Mouse (Mus musculus) 416B (cell line): ENCODE measurements around the gene Cep83.

Experiments
- DNase-seq: peaks from one replicate; pipeline ENCODE4 v3.0.0; 2011; ENCODE audit warnings: low read depth

Cep83 gene

GRCm38 (mm10) chr10:94827325-94827724, 138.9 kb downstream of the Cep83 start:
- DNase-seq: no peak

GRCm38 (mm10) chr10:94827890-94828733, 139.7 kb downstream of the Cep83 start:
- peak; percentile 64 for DNase-seq

GRCm38 (mm10) chr10:94828734-94829230, 140.3 kb downstream of the Cep83 start:
- DNase-seq: peak; percentile 12

GRCm38 (mm10) chr10:94829407-94829806, 141.0 kb downstream of the Cep83 start:
- peak; percentile 70 for DNase-seq

GRCm38 (mm10) chr10:94835874-94836273, 147.4 kb downstream of the Cep83 start:
- no peak for DNase-seq
